Comparison of ENCODE assay signal across 22 mouse cellular contexts in genomic region chr1:68934804-68935203, GRCm38 (mm10).
A peak's percentile ranks its signal among the peaks of the same experiment; 100 is the strongest.
DNase-seq lines count a peak whose midpoint lies in the region; ATAC-seq lines count a peak whose summit lies in the region.
"Had no signal": no experiment of that assay in that cellular context is flagged by ENCODE, and none has a peak within 500 bp of the region (broad histone marks: within the 10 kb centered on the region; RNA-seq: fewer than 3 reads in every experiment).

No protein-coding gene starts in this region.

- no peak overlapping the region for H3K27ac ChIP-seq in midbrain, embryonic 11.5 days (ENCODE audit: low read depth, low read length)
- H3K27ac ChIP-seq in midbrain, embryonic 15.5 days: no peak overlapping the region
- no peak overlapping the region for H3K27ac ChIP-seq in hindbrain, embryonic 13.5 days
- H3K27ac ChIP-seq: embryonic facial prominence, embryonic 10.5 days; gastrocnemius, adult 2 months; heart, embryonic 13.5 days; hindbrain, embryonic 12.5 days had no signal

- H3K4me2 ChIP-seq in midbrain, embryonic 11.5 days: no peak overlapping the region
- H3K4me2 ChIP-seq in midbrain, embryonic 15.5 days: no peak overlapping the region
- no peak overlapping the region for H3K4me2 ChIP-seq in hindbrain, embryonic 13.5 days
- H3K4me2 ChIP-seq: heart, embryonic 13.5 days; hindbrain, embryonic 12.5 days had no signal

- no peak for ATAC-seq in midbrain, embryonic 11.5 days (ENCODE audit: low FRiP score)
- no peak for ATAC-seq in midbrain, embryonic 15.5 days (replicated peaks)
- ATAC-seq in hindbrain, embryonic 13.5 days (ENCODE audit: low FRiP score): no peak
- ATAC-seq: CD4-positive, CD25-positive, alpha-beta regulatory T cell, adult 4 months; forebrain, embryonic 14.5 days had no signal

- DNase-seq in cerebellum, postnatal 10 days: peak; percentile 7 to 19
- no peak for DNase-seq in cerebellum, adult 11-12 months
- DNase-seq in midbrain, embryonic 11.5 days (ENCODE audit: low spot score, missing footprints): peak; percentile 47
- DNase-seq in kidney, postnatal 14 days: peak; percentile 58
- no peak for DNase-seq in adrenal gland, adult 8-10 months
- DNase-seq: adrenal gland, postnatal 10 days; B cell, adult 2 months; cerebellum, adult 11 months; cerebellum, adult 9-10 months; cerebellum, postnatal 36 days; gastrocnemius, adult 2 months; gastrocnemius, postnatal 36 days; heart, adult 11 months; heart, postnatal 36 days had no signal

- H3K9me3 ChIP-seq in midbrain, embryonic 11.5 days (ENCODE audit: control insufficient read depth, low read length): no peaks in the 10 kb centered on the region
- no peaks in the 10 kb centered on the region for H3K9me3 ChIP-seq in midbrain, embryonic 15.5 days
- H3K9me3 ChIP-seq in hindbrain, embryonic 13.5 days: no peaks in the 10 kb centered on the region
- H3K9me3 ChIP-seq: embryonic facial prominence, embryonic 10.5 days; G1E; heart, embryonic 13.5 days; hindbrain, embryonic 12.5 days had no signal

- H3K27me3 ChIP-seq in midbrain, embryonic 11.5 days (ENCODE audit: control insufficient read depth, insufficient read depth, low read length): no peaks in the 10 kb centered on the region
- H3K27me3 ChIP-seq in midbrain, embryonic 15.5 days (replicated peaks): no peaks in the 10 kb centered on the region
- H3K27me3 ChIP-seq in hindbrain, embryonic 13.5 days: no peaks in the 10 kb centered on the region
- H3K27me3 ChIP-seq: heart, embryonic 13.5 days; hindbrain, embryonic 12.5 days had no signal

- H3K4me3 ChIP-seq in midbrain, embryonic 11.5 days (ENCODE audit: low read depth, low read length): no peak overlapping the region
- no peak overlapping the region for H3K4me3 ChIP-seq in midbrain, embryonic 15.5 days
- H3K4me3 ChIP-seq in hindbrain, embryonic 13.5 days: no peak overlapping the region
- H3K4me3 ChIP-seq: embryonic facial prominence, embryonic 10.5 days; gastrocnemius, adult 2 months; heart, embryonic 13.5 days; hindbrain, embryonic 12.5 days had no signal

- H3K9ac ChIP-seq in midbrain, embryonic 11.5 days (ENCODE audit: low read length): no peak overlapping the region
- no peak overlapping the region for H3K9ac ChIP-seq in midbrain, embryonic 15.5 days
- no peak overlapping the region for H3K9ac ChIP-seq in hindbrain, embryonic 13.5 days
- H3K9ac ChIP-seq: heart, embryonic 13.5 days; hindbrain, embryonic 12.5 days had no signal

- no peaks in the 10 kb centered on the region for H3K36me3 ChIP-seq in midbrain, embryonic 11.5 days (ENCODE audit: control insufficient read depth, insufficient read depth, low read length)
- H3K36me3 ChIP-seq in midbrain, embryonic 15.5 days (replicated peaks): no peaks in the 10 kb centered on the region
- no peaks in the 10 kb centered on the region for H3K36me3 ChIP-seq in hindbrain, embryonic 13.5 days
- H3K36me3 ChIP-seq: embryonic facial prominence, embryonic 10.5 days; G1E; heart, embryonic 13.5 days; hindbrain, embryonic 12.5 days had no signal

- H3K4me1 ChIP-seq in midbrain, embryonic 11.5 days (ENCODE audit: control insufficient read depth, insufficient read depth, low read length): no peaks in the 10 kb centered on the region
- no peaks in the 10 kb centered on the region for H3K4me1 ChIP-seq in midbrain, embryonic 15.5 days
- H3K4me1 ChIP-seq in hindbrain, embryonic 13.5 days (replicated peaks): no peaks in the 10 kb centered on the region
- H3K4me1 ChIP-seq: embryonic facial prominence, embryonic 10.5 days; hindbrain, embryonic 12.5 days had no signal

Comparison
In these comparisons a context has a peak if more than half of its experiments do, and no peak if none do; other contexts are left out.
1. DNase-seq: peak in cerebellum, postnatal 10 days (2 of 2), midbrain, embryonic 11.5 days (single experiment) and kidney, postnatal 14 days (single experiment); none in cerebellum, adult 11-12 months (single experiment) and adrenal gland, adult 8-10 months (single experiment).